Mouse (Mus musculus) forebrain, embryonic 14.5 days (tissue): Measurements from ENCODE around the gene Gpbar1. TPM values are rescaled to one million over a fixed set of nuclear protein-coding genes. Genes with fewer than 3 reads are reported as not detected.
"Not testable (repeated sequence)": the region's sequence is repeated elsewhere in the genome, so short reads cannot be mapped to it uniquely, and the experiment has no call there.

Experiments used
- ATAC-seq: fragments of 200-750 bp; cut with Nextera tagmentation; 2 replicates; pipeline ENCODE4 v1.8.0; 2017; ENCODE audit warnings: mild to moderate bottlenecking, moderate library complexity
- DNase-seq: peaks from one replicate; pipeline ENCODE4 v3.0.0-alpha.2; 2015; ENCODE audit warnings: low spot score
- H3K27ac ChIP-seq: fragments of 300-500 bp; sonication (generic); 2 replicates; pipeline ENCODE4 v1.5.1; 2014; ENCODE audit warnings: low read depth, mild to moderate bottlenecking, control low read depth, low read length, moderate library complexity
- H3K27me3 ChIP-seq: fragments of 300-500 bp; sonication (generic); replicated peaks from 2 replicates; pipeline ENCODE4 v1.6.1; 2014; ENCODE audit warnings: low read length, control low read depth, mixed read lengths; ENCODE audit not compliant: control insufficient read depth, insufficient read depth
- H3K36me3 ChIP-seq: fragments of 300-500 bp; sonication (generic); 2 replicates; pipeline ENCODE4 v1.6.1; 2014; ENCODE audit warnings: low read length, control low read depth; ENCODE audit not compliant: control insufficient read depth, insufficient read depth
- H3K4me1 ChIP-seq: fragments of 300-500 bp; sonication (generic); 2 replicates; pipeline ENCODE4 v1.6.1; 2014; ENCODE audit warnings: antibody characterized with exemption, low read length, control low read depth; ENCODE audit not compliant: control insufficient read depth, insufficient read depth
- H3K4me2 ChIP-seq: fragments of 300-500 bp; sonication (generic); 2 replicates; pipeline ENCODE4 v1.6.1; 2014; ENCODE audit warnings: mild to moderate bottlenecking, control low read depth, low read length
- H3K4me3 ChIP-seq: fragments of 300-500 bp; sonication (generic); 2 replicates; pipeline ENCODE4 v1.5.1; 2014; ENCODE audit warnings: low read depth, low read length, control low read depth
- H3K9ac ChIP-seq: fragments of 300-500 bp; sonication (generic); 2 replicates; pipeline ENCODE4 v1.6.1; 2014; ENCODE audit warnings: mild to moderate bottlenecking, low read length, control low read depth, moderate library complexity
- H3K9me3 ChIP-seq: fragments of 300-500 bp; sonication (generic); replicated peaks from 2 replicates; pipeline ENCODE4 v1.6.1; 2016; ENCODE audit warnings: low read length, control low read depth, mixed read lengths; ENCODE audit not compliant: control insufficient read depth
- WGBS: fragments of 180-500 bp; shearing (Covaris S2); extraction: QIAGEN DNeasy Blood & Tissue Kit; methylation state at CpG from one replicate; pipeline ENCODE4 v1.1.7; 2014; 5-methylcytosine and 5-hydroxymethylcytosine counted together
- polyA plus RNA-seq: library from polyadenylated mRNA; unstranded; fragments of >200 nt; fragmentation: Nextera tagmentation; extraction: Ambion mirVana; gene quantifications from 2 replicates; pipeline ENCODE4 v1.2.1, GENCODE M21; 2014

Gene Gpbar1
- polyA plus RNA-seq, 1 experiment from 2014 or later = 0.17 TPM

GRCm38 (mm10) chr1:74281886-74282285 is 3.5 kb downstream of the Gpbar1 start:
- H3K4me3 ChIP-seq = no peak overlapping the region
- no peak overlapping the region for H3K9ac ChIP-seq
- no peaks in the 10 kb centered on the region for H3K9me3 ChIP-seq
- H3K4me1 ChIP-seq = peaks cover 12% of the 10 kb centered on the region
- H3K27me3 ChIP-seq = no peaks in the 10 kb centered on the region
- H3K36me3 ChIP-seq = peaks cover 46% of the 10 kb centered on the region
- H3K27ac ChIP-seq = no peak overlapping the region
- DNase-seq (no peak), ATAC-seq (no peak)
- WGBS = 98% methylated on average over 8 of the region's 8 CpGs
- no peak overlapping the region for H3K4me2 ChIP-seq

- H3K27ac ChIP-seq = no peak overlapping the region
- H3K4me1 ChIP-seq = peaks cover 12% of the 10 kb centered on the region
- 89% methylated on average over 10 of the region's 10 CpGs for WGBS
- no peak overlapping the region; the same call in 1 of the 2 replicates for H3K9ac ChIP-seq
- ATAC-seq (no peak), DNase-seq (no peak)
- H3K4me3 ChIP-seq = no peak overlapping the region
- no peaks in the 10 kb centered on the region for H3K9me3 ChIP-seq
- peaks cover 49% of the 10 kb centered on the region for H3K36me3 ChIP-seq
- peak overlapping the region; percentile 14; the same call in 1 of the 2 replicates for H3K4me2 ChIP-seq
- no peaks in the 10 kb centered on the region for H3K27me3 ChIP-seq
Measured at GRCm38 (mm10) chr1:74282896-74283625, 4.7 kb downstream of the Gpbar1 start.

- peak overlapping the region; percentile 70 for H3K4me3 ChIP-seq
- H3K4me1 ChIP-seq = peaks cover 12% of the 10 kb centered on the region
- no peaks in the 10 kb centered on the region for H3K27me3 ChIP-seq
- H3K4me2 ChIP-seq = peak overlapping the region; percentile 60
- peaks cover 53% of the 10 kb centered on the region for H3K36me3 ChIP-seq
- DNase-seq = peak; percentile 55
- H3K9ac ChIP-seq = peak overlapping the region; percentile 74
- ATAC-seq = peak; percentile 29
- no peaks in the 10 kb centered on the region for H3K9me3 ChIP-seq
- WGBS = 15% methylated on average over 15 of the region's 15 CpGs
- H3K27ac ChIP-seq = peak overlapping the region; percentile 67
Measured at GRCm38 (mm10) chr1:74283686-74284463, 5.5 kb downstream of the Gpbar1 start.

- H3K9me3 ChIP-seq = no peaks in the 10 kb centered on the region
- DNase-seq = peak; percentile 100
- H3K4me2 ChIP-seq = peak within 1 kb of the TSS; percentile 83
- under 1% methylated on average over 55 of the region's 56 CpGs for WGBS
- H3K27me3 ChIP-seq = no peaks in the 10 kb centered on the region
- H3K36me3 ChIP-seq = peaks cover 49% of the 10 kb centered on the region
- peak; percentile 97 for ATAC-seq
- peak within 1 kb of the TSS; percentile 67 for H3K27ac ChIP-seq
- peaks cover 12% of the 10 kb centered on the region for H3K4me1 ChIP-seq
- H3K4me3 ChIP-seq = peak within 1 kb of the TSS; percentile 70
- H3K9ac ChIP-seq = peak within 1 kb of the TSS; percentile 74
Measured at GRCm38 (mm10) chr1:74284543-74285160, 6.3 kb downstream of the Gpbar1 start, which contains the start of the genes Aamp and Pnkd. Aamp (minus strand) TSS chr1:74284738. Pnkd (plus strand) TSS chr1:74284930.

GRCm38 (mm10) chr1:74285212-74286010 is 7.1 kb downstream of the Gpbar1 start:
- Histone ChIP-seq H3K4me3 (peak overlapping the region; percentile 70), H3K27me3 (no peaks in the 10 kb centered on the region), H3K9ac (peak overlapping the region; percentile 69), H3K36me3 (peaks cover 49% of the 10 kb centered on the region), H3K9me3 (no peaks in the 10 kb centered on the region), H3K4me2 (peak overlapping the region; percentile 83), H3K27ac (no peak overlapping the region), H3K4me1 (peaks cover 15% of the 10 kb centered on the region)
- no peak for DNase-seq
- WGBS = 4% methylated on average over 23 of the region's 23 CpGs
- no peak for ATAC-seq

GRCm38 (mm10) chr1:74286869-74287607 is 8.7 kb downstream of the Gpbar1 start:
- not testable (repeated sequence) for ATAC-seq, H3K4me3 ChIP-seq, H3K27me3 ChIP-seq, H3K9ac ChIP-seq, H3K27ac ChIP-seq, H3K9me3 ChIP-seq, H3K4me2 ChIP-seq
- WGBS = 64% methylated on average over 14 of the region's 17 CpGs
- DNase-seq = peak; percentile 17
- peaks cover 38% of the 10 kb centered on the region for H3K36me3 ChIP-seq
- peaks cover 15% of the 10 kb centered on the region for H3K4me1 ChIP-seq

GRCm38 (mm10) chr1:74288327-74288726 is 10.0 kb downstream of the Gpbar1 start:
- Histone ChIP-seq H3K9me3 (no peaks in the 10 kb centered on the region), H3K36me3 (peaks cover 28% of the 10 kb centered on the region), H3K27me3 (no peaks in the 10 kb centered on the region), H3K4me3 (no peak overlapping the region), H3K27ac (no peak overlapping the region), H3K4me2 (no peak overlapping the region), H3K4me1 (peaks cover 12% of the 10 kb centered on the region), H3K9ac (no peak overlapping the region)
- 81% methylated on average over 4 of the region's 4 CpGs for WGBS
- DNase-seq = no peak
- no peak for ATAC-seq

GRCm38 (mm10) chr1:74289248-74289647 is 10.9 kb downstream of the Gpbar1 start:
- no peak overlapping the region for H3K9ac ChIP-seq
- H3K4me1 ChIP-seq = peaks cover 8% of the 10 kb centered on the region
- H3K27me3 ChIP-seq = no peaks in the 10 kb centered on the region
- no peaks in the 10 kb centered on the region for H3K9me3 ChIP-seq
- 88% methylated on average over 9 of the region's 9 CpGs for WGBS
- DNase-seq = no peak
- no peak overlapping the region for H3K4me3 ChIP-seq
- peaks cover 28% of the 10 kb centered on the region for H3K36me3 ChIP-seq
- no peak overlapping the region for H3K4me2 ChIP-seq
- no peak for ATAC-seq
- H3K27ac ChIP-seq = no peak overlapping the region
